In genomic region chr17:87376831-87377471, GRCm38 (mm10) we compare ENCODE assay signal across 11 mouse cellular contexts. TPM values are rescaled to one million over a fixed set of nuclear protein-coding genes. Genes with fewer than 3 reads are reported as not detected.
DNase-seq lines count a peak whose midpoint lies in the region; ATAC-seq and TF ChIP-seq lines count a peak whose summit lies in the region.
"Had no signal": no experiment of that assay in that cellular context is flagged by ENCODE, and none has a peak within 500 bp of the region (broad histone marks: within the 10 kb centered on the region; RNA-seq: fewer than 3 reads in every experiment).

No protein-coding gene starts in this region.

- no peaks in the 10 kb centered on the region for H3K27me3 ChIP-seq in hindbrain, embryonic 15.5 days
- H3K27me3 ChIP-seq in hindbrain, postnatal 0 days (ENCODE audit: insufficient read depth, low read length): no peaks in the 10 kb centered on the region
- no peaks in the 10 kb centered on the region for H3K27me3 ChIP-seq in liver, embryonic 13.5 days
- no peaks in the 10 kb centered on the region for H3K27me3 ChIP-seq in cerebellum, adult 2 months (ENCODE audit: control insufficient read depth, insufficient read depth, low read length)
- H3K27me3 ChIP-seq: CH12.LX; megakaryocyte, embryonic 14.5 days had no signal

- no peak overlapping the region for H3K9ac ChIP-seq in hindbrain, embryonic 15.5 days
- H3K9ac ChIP-seq in hindbrain, postnatal 0 days (replicated peaks; ENCODE audit: low read length): no peak overlapping the region
- H3K9ac ChIP-seq in liver, embryonic 13.5 days: no peak overlapping the region

- no peak for DNase-seq in hindbrain, postnatal 0 days (ENCODE audit: low spot score)
- peak; percentile 82 for DNase-seq in gastrocnemius, postnatal 14 days
- no peak for DNase-seq in liver, embryonic 13.5 days
- no peak for DNase-seq in cerebellum, adult 2 months
- no peak for DNase-seq in Muller cell, postnatal 12 days (ENCODE audit: inconsistent ontology term)
- no peak for DNase-seq in adrenal gland, postnatal 14 days
- DNase-seq: adrenal gland, adult 2 months had no signal

- TF ChIP-seq CTCF in hindbrain, postnatal 0 days (IDR thresholded peaks at IDR 0.05; ENCODE audit: low read depth): no peak
- TF ChIP-seq CTCF in cortical plate, adult 2 months (IDR thresholded peaks at IDR 0.05; ENCODE audit: extremely low read depth, insufficient read depth, low read length): no peak
- TF ChIP-seq CTCF in cerebellum, adult 2 months (IDR thresholded peaks at IDR 0.05; ENCODE audit: borderline replicate concordance, insufficient read depth, low read depth, low read length): no peak

- H3K4me3 ChIP-seq in hindbrain, embryonic 15.5 days: no peak overlapping the region
- H3K4me3 ChIP-seq in hindbrain, postnatal 0 days (ENCODE audit: low read length): no peak overlapping the region
- no peak overlapping the region for H3K4me3 ChIP-seq in cortical plate, adult 2 months (ENCODE audit: insufficient read depth, low read length)
- no peak overlapping the region for H3K4me3 ChIP-seq in liver, embryonic 13.5 days (replicated peaks)
- no peak overlapping the region for H3K4me3 ChIP-seq in cerebellum, adult 2 months (replicated peaks; ENCODE audit: insufficient read depth, low read depth, low read length)
- H3K4me3 ChIP-seq: megakaryocyte, embryonic 14.5 days had no signal

- intact Hi-C loops in gastrocnemius, postnatal 14 days (cut with DNase I; ENCODE audit: low total_unique reads): no loop called here

- TF ChIP-seq POLR2A in cortical plate, adult 2 months (IDR thresholded peaks at IDR 0.05; ENCODE audit: extremely low read depth, insufficient read depth, low read length): no peak
- TF ChIP-seq POLR2A in cerebellum, adult 2 months (IDR thresholded peaks at IDR 0.05; ENCODE audit: borderline replicate concordance, insufficient read depth, low read length): no peak

- H3K9me3 ChIP-seq in hindbrain, embryonic 15.5 days: no peaks in the 10 kb centered on the region
- no peaks in the 10 kb centered on the region for H3K9me3 ChIP-seq in hindbrain, postnatal 0 days (ENCODE audit: low read length)
- H3K9me3 ChIP-seq in liver, embryonic 13.5 days (replicated peaks): no peaks in the 10 kb centered on the region
- H3K9me3 ChIP-seq: megakaryocyte, embryonic 14.5 days had no signal

- H3K27ac ChIP-seq in hindbrain, embryonic 15.5 days (replicated peaks): 0 out of 2 replicates have a peak overlapping the region, but pooled peaks have one; percentile 14
- no peak overlapping the region for H3K27ac ChIP-seq in hindbrain, postnatal 0 days
- peak overlapping the region; percentile 20; the same call in 1 of the 2 replicates for H3K27ac ChIP-seq in cortical plate, adult 2 months (ENCODE audit: insufficient read depth, low read length)
- 0 out of 2 replicates have a peak overlapping the region, but pooled peaks have one; percentile 50 for H3K27ac ChIP-seq in liver, embryonic 13.5 days
- no peak overlapping the region for H3K27ac ChIP-seq in cerebellum, adult 2 months (ENCODE audit: insufficient read depth, low read length)

- ATAC-seq in hindbrain, embryonic 15.5 days (ENCODE audit: low FRiP score, low read depth): no peak
- ATAC-seq in hindbrain, postnatal 0 days: no peak
- peak; percentile 36 for ATAC-seq in liver, embryonic 13.5 days (ENCODE audit: low read depth)

- 84% methylated on average over 6 of the region's 6 CpGs for WGBS in hindbrain, embryonic 15.5 days
- 74% methylated on average over 6 of the region's 6 CpGs for WGBS in hindbrain, postnatal 0 days
- 63% methylated on average over 6 of the region's 6 CpGs for WGBS in liver, embryonic 13.5 days (ENCODE audit: insufficient replicate concordance)
- WGBS in cerebellum, adult 2 months: 90% methylated on average over 6 of the region's 6 CpGs

- no peak overlapping the region for H3K4me2 ChIP-seq in hindbrain, embryonic 15.5 days
- H3K4me2 ChIP-seq in hindbrain, postnatal 0 days (ENCODE audit: low read depth, low read length): no peak overlapping the region
- no peak overlapping the region for H3K4me2 ChIP-seq in liver, embryonic 13.5 days

- peaks cover 60% of the 10 kb centered on the region for H3K4me1 ChIP-seq in hindbrain, embryonic 15.5 days (replicated peaks)
- peaks cover 21% of the 10 kb centered on the region for H3K4me1 ChIP-seq in hindbrain, postnatal 0 days (ENCODE audit: insufficient read depth, low read length)
- peaks cover 15% of the 10 kb centered on the region for H3K4me1 ChIP-seq in cortical plate, adult 2 months (ENCODE audit: control insufficient read depth, insufficient read depth, low read length)
- H3K4me1 ChIP-seq in liver, embryonic 13.5 days (replicated peaks): peaks cover 35% of the 10 kb centered on the region
- H3K4me1 ChIP-seq in cerebellum, adult 2 months (ENCODE audit: control insufficient read depth, insufficient read depth, low read length): peaks cover 5% of the 10 kb centered on the region

- no peaks in the 10 kb centered on the region for H3K36me3 ChIP-seq in hindbrain, embryonic 15.5 days
- no peaks in the 10 kb centered on the region for H3K36me3 ChIP-seq in hindbrain, postnatal 0 days (ENCODE audit: insufficient read depth, low read length)
- H3K36me3 ChIP-seq in liver, embryonic 13.5 days: no peaks in the 10 kb centered on the region

RNA-seq across cellular contexts. Expression of gene Stpg4, which starts 50.6 kb away (rescaled TPM):
- polyA plus RNA-seq in hindbrain, embryonic 15.5 days (2015; fragmentation: Nextera tagmentation; extraction: Ambion mirVana): not detected in 2 replicates
- 0.31 TPM in 1 of 2 replicates, not detected in the other for total RNA-seq in hindbrain, postnatal 0 days (2014; rRNA removed)
- not detected in 2 replicates for polyA plus RNA-seq in hindbrain, postnatal 0 days (2015; fragmentation: Nextera tagmentation; extraction: Ambion mirVana)
- polyA plus RNA-seq in cortical plate, adult 2 months (2012; rRNA removed): not detected in 2 replicates
- not detected for total RNA-seq in gastrocnemius, postnatal 14 days (2021)
- not detected in 2 replicates for polyA plus RNA-seq in liver, embryonic 13.5 days (2015; fragmentation: Nextera tagmentation; extraction: Ambion mirVana)
- polyA plus RNA-seq in cerebellum, adult 2 months (2012; rRNA removed): not detected in 2 replicates
- not detected in 2 replicates for total RNA-seq in adrenal gland, postnatal 14 days (2021)
- total RNA-seq: adrenal gland, adult 2 months; CH12.LX had no signal
- polyA plus RNA-seq: adrenal gland, adult 2 months had no signal

Comparison
In these comparisons a context has a peak if more than half of its experiments do, and no peak if none do; other contexts are left out.
1. H3K27ac ChIP-seq: peak in hindbrain, embryonic 15.5 days (single experiment), cortical plate, adult 2 months (single experiment) and liver, embryonic 13.5 days (single experiment); none in hindbrain, postnatal 0 days (single experiment) and cerebellum, adult 2 months (single experiment).